Mouse (Mus musculus): ENCODE measurements at regions not wholly inside any gene's neighbourhood (a gene's known extent, or its start where the extent isn't known, plus 50 kb on each side); places are given as distances from the start of the nearest gene placed in this dataset.
A peak's percentile ranks its signal among the peaks of the same experiment; 100 is the strongest.

DNA sequence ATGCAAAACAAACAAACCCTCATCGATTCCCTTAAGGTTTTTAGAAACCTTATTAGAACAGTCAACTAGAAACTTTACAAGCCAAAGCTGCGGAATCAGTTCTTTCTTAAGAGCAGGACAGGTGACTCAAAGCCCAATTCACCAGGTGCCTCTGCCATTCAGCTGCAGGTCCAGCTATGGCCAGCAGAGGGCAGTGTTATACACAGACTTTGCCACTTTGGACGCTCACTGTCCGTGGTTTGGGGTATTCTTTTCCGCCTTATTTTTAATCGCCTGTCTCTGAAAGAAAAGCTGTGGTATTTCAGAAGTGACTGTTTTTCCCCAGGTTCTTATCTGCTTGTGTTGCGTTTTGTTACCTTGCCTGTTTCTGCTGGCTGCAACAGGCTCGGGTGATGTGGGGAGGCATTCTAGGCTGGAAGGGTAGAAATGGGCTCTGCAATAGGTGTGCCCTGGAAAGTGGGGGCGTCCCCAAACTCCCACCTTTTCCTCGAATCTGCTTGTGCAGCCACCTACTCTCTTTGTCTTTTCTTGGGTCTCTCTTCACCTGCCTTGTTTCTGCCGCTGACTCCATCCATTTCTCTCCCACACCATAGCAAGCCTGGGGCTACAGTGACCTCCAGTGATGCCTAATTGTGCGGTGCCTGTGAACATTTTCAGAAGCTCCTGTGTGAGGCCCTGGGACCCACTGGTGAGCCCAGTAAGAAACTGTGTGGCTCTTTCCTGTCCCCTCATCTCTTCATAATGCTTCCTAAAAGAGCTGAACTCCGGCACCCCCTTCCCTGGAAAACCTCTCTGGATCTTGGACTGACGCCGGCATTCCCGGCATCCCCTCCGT lies 142.4 kb downstream of the Mtx3 start:
- DNase-seq, result peak; percentile 80

DNA sequence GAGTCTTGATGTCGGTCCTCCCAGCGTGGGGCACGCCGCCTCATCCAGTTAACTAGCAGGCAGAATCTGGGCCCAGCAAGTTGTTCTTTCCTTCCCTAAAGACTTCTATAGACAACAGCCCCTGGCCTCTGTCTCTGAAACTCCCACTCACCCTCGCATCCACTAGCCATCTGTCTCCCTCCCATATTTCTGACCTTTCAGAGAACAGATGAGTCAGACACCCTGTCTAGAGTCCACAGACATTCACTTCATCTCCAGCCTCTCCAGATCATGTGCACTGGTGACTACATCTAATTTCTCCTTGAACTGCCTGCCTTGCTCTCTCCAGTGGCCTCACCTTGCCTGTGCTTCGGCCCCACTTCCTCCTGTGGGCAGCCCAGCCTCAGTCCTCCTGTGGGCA lies 143.1 kb downstream of the Mtx3 start:
- no peak for DNase-seq

GRCm38 (mm10) chr13:92988600-92988999 lies 144.0 kb downstream of the Mtx3 start:
- DNase-seq, result no peak

DNA sequence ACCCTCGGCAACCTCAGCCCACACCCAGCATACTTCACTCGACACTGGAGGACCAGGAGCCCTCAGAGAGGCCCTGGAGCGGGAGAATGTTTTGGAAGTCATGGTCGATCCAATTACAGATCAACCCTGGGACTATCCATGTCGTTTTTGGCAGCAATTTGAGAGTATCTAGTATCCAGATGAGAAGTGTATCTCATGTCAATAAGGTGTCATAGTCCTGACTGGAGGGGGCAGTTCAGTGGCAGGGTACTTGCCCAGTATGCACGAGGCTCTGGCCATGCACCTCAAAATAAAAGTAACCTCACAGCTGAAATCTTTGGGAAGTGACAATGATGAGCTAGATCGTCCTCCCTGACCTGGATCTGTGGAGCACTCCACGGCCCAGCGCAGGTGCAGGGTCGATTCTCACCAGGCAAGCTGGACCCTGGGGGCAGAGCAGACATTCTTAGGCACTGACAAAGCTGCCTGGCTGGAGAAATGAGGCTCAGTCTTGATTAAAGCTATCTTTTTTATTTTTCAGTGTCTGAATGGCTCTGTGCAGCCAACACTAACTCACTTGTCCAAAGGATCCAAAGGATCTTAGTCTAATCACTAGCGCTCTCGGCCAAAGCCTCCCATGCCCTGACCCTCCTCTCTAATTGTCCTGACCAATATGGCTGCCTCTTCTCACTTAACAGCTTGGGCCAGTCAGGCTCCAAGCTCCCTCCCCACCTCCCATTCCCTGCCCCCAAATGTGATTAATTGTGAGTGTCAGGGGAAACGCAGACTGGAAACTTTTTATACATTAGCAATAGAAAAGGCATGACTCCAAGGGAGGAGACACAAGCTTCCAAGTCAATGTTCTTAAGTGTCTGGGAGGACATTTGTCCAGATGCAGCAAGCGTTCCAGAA lies 146.0 kb downstream of the Mtx3 start:
- DNase-seq, result peak; percentile 19
